Comparison of ENCODE assay signal across 9 mouse cellular contexts in genomic region chr2:8639282-8639681, GRCm38 (mm10).
DNase-seq lines count a peak whose midpoint lies in the region; ATAC-seq and TF ChIP-seq lines count a peak whose summit lies in the region.
"Had no signal": no experiment of that assay in that cellular context is flagged by ENCODE, and none has a peak within 500 bp of the region (broad histone marks: within the 10 kb centered on the region; RNA-seq: fewer than 3 reads in every experiment).

No protein-coding gene starts in this region.

- H3K27me3 ChIP-seq in heart, postnatal 0 days (ENCODE audit: control insufficient read depth, insufficient read depth, low read length), result no peaks in the 10 kb centered on the region
- no peaks in the 10 kb centered on the region for H3K27me3 ChIP-seq in neural tube, embryonic 11.5 days (ENCODE audit: control insufficient read depth, insufficient read depth, low read length)
- H3K27me3 ChIP-seq in neural tube, embryonic 15.5 days (replicated peaks), result no peaks in the 10 kb centered on the region

- no peak for TF ChIP-seq EP300 in heart, postnatal 0 days (IDR thresholded peaks at IDR 0.05; ENCODE audit: low read depth)

- H3K4me3 ChIP-seq in heart, postnatal 0 days (ENCODE audit: low read depth, low read length), result no peak overlapping the region
- H3K4me3 ChIP-seq in neural tube, embryonic 11.5 days (ENCODE audit: low read depth, low read length), result no peak overlapping the region
- no peak overlapping the region for H3K4me3 ChIP-seq in neural tube, embryonic 15.5 days (replicated peaks)

- peak; percentile 54 for TF ChIP-seq CTCF in heart, postnatal 0 days (IDR thresholded peaks at IDR 0.05; ENCODE audit: low read depth)

- WGBS in heart, postnatal 0 days, result 42% methylated on average over 3 of the region's 3 CpGs
- WGBS in neural tube, embryonic 11.5 days, result 63% methylated on average over 3 of the region's 3 CpGs
- WGBS in neural tube, embryonic 15.5 days, result 55% methylated on average over 3 of the region's 3 CpGs

- no peaks in the 10 kb centered on the region for H3K4me1 ChIP-seq in heart, postnatal 0 days (ENCODE audit: control insufficient read depth, insufficient read depth)
- H3K4me1 ChIP-seq in neural tube, embryonic 11.5 days (ENCODE audit: control insufficient read depth, insufficient read depth, low read length), result no peaks in the 10 kb centered on the region
- no peaks in the 10 kb centered on the region for H3K4me1 ChIP-seq in neural tube, embryonic 15.5 days

- H3K9me3 ChIP-seq in heart, postnatal 0 days (replicated peaks; ENCODE audit: control insufficient read depth, low read length), result no peaks in the 10 kb centered on the region
- no peaks in the 10 kb centered on the region for H3K9me3 ChIP-seq in neural tube, embryonic 11.5 days (ENCODE audit: control insufficient read depth, low read length)
- no peaks in the 10 kb centered on the region for H3K9me3 ChIP-seq in neural tube, embryonic 15.5 days (replicated peaks)

- no peak overlapping the region for H3K9ac ChIP-seq in heart, postnatal 0 days (replicated peaks; ENCODE audit: low read depth, low read length)
- no peak overlapping the region for H3K9ac ChIP-seq in neural tube, embryonic 11.5 days (ENCODE audit: low read length)
- H3K9ac ChIP-seq in neural tube, embryonic 15.5 days (replicated peaks), result no peak overlapping the region

- peak; percentile 15 for DNase-seq in heart, postnatal 0 days (ENCODE audit: low spot score)
- DNase-seq in heart, adult 11 months, result no peak
- DNase-seq in neural tube, embryonic 11.5 days (ENCODE audit: low spot score), result peak; percentile 31
- DNase-seq in retina, embryonic 14.5 days (ENCODE audit: low spot score), result peak; percentile 68
- DNase-seq in frontal cortex, postnatal 14 days (ENCODE audit: low spot score in 2 of 2), result no peak
- DNase-seq: gastrocnemius, postnatal 36 days had no signal

- H3K27ac ChIP-seq in heart, postnatal 0 days (ENCODE audit: low read depth), result no peak overlapping the region
- no peak overlapping the region for H3K27ac ChIP-seq in neural tube, embryonic 11.5 days (ENCODE audit: low read depth, low read length)
- H3K27ac ChIP-seq in neural tube, embryonic 15.5 days (replicated peaks), result no peak overlapping the region

- no peak overlapping the region for H3K4me2 ChIP-seq in heart, postnatal 0 days (ENCODE audit: low read depth, low read length)
- H3K4me2 ChIP-seq in neural tube, embryonic 11.5 days (ENCODE audit: low read depth), result no peak overlapping the region
- no peak overlapping the region for H3K4me2 ChIP-seq in neural tube, embryonic 15.5 days

- no peak for ATAC-seq in heart, postnatal 0 days (ENCODE audit: insufficient read depth, low read depth)
- ATAC-seq in neural tube, embryonic 11.5 days (ENCODE audit: insufficient read depth, low FRiP score, low TSS enrichment), result no peak
- ATAC-seq in neural tube, embryonic 15.5 days (ENCODE audit: low FRiP score), result no peak
- peak; percentile 88 for ATAC-seq in common myeloid progenitor, adult 5-6 weeks (replicated peaks; ENCODE audit: low read depth, poor library complexity, severe bottlenecking)
- no peak for ATAC-seq in megakaryocyte, adult 5-6 weeks (ENCODE audit: poor library complexity, severe bottlenecking)

- H3K36me3 ChIP-seq in heart, postnatal 0 days (replicated peaks; ENCODE audit: control insufficient read depth, insufficient read depth, low read length), result no peaks in the 10 kb centered on the region
- H3K36me3 ChIP-seq in neural tube, embryonic 11.5 days (ENCODE audit: control insufficient read depth, insufficient read depth, low read length), result no peaks in the 10 kb centered on the region
- H3K36me3 ChIP-seq in neural tube, embryonic 15.5 days, result no peaks in the 10 kb centered on the region

Comparison
In these comparisons a context has a peak if more than half of its experiments do, and no peak if none do; other contexts are left out.
1. DNase-seq: peak in heart, postnatal 0 days (single experiment), neural tube, embryonic 11.5 days (single experiment) and retina, embryonic 14.5 days (single experiment); none in heart, adult 11 months (single experiment) and frontal cortex, postnatal 14 days (0 of 2).